Mouse (Mus musculus): ENCODE measurements around the gene Gm49320. TPM values are rescaled to one million over a fixed set of nuclear protein-coding genes. Genes with fewer than 3 reads are reported as not detected.
A peak's percentile ranks its signal among the peaks of the same experiment; 100 is the strongest.

The Gm49320 gene
- total and polyA plus RNA-seq, 3 experiments: 2.0 TPM; not detected in 2

- peaks cover 0 to 12% of the 10 kb centered on the region in 2 experiments; a peak in 2 of 4 replicates for H3K36me3 ChIP-seq (ENCODE audit: control insufficient read depth in 1 of 2, insufficient read depth in 2 of 2, low read length in 2 of 2)
- TF ChIP-seq USF1 (IDR thresholded peaks at IDR 0.05; ENCODE audit: low read depth, low read length) (no peak), CHD1 (IDR thresholded peaks at IDR 0.05; ENCODE audit: low read depth, low read length) (no peak), RCOR1 (IDR thresholded peaks at IDR 0.05; ENCODE audit: low read depth, low read length) (no peak), USF2 (IDR thresholded peaks at IDR 0.05; ENCODE audit: borderline replicate concordance in 1 of 2, insufficient read depth in 1 of 2, low read depth in 1 of 2, low read length in 2 of 2) (no peak), BHLHE40 (IDR thresholded peaks at IDR 0.05; ENCODE audit: borderline replicate concordance, low read depth, low read length) (no peak), TAL1 (IDR thresholded peaks at IDR 0.05; ENCODE audit: low read length) (no peak), ZC3H11A (IDR thresholded peaks at IDR 0.05; ENCODE audit: low read depth, low read length) (no peak), UBTF (IDR thresholded peaks at IDR 0.05; ENCODE audit: borderline replicate concordance, insufficient read depth, low read depth, low read length) (no peak), MEF2A (IDR thresholded peaks at IDR 0.05; ENCODE audit: extremely low read depth, insufficient replicate concordance, low read depth, low read length, poor library complexity, severe bottlenecking) (no peak), NELFE (IDR thresholded peaks at IDR 0.05; ENCODE audit: low read depth, low read length) (no peak), CHD2 (IDR thresholded peaks at IDR 0.05; ENCODE audit: low read length) (no peak), HCFC1 (IDR thresholded peaks at IDR 0.05; ENCODE audit: low read depth, low read length) (no peak), MAFK (IDR thresholded peaks at IDR 0.05; ENCODE audit: borderline replicate concordance, low read depth, low read length) (no peak), ZNF384 (IDR thresholded peaks at IDR 0.05; ENCODE audit: low read depth, low read length) (no peak), RAD21 (IDR thresholded peaks at IDR 0.05; ENCODE audit: low read depth, low read length) (no peak), TCF12 (IDR thresholded peaks at IDR 0.05; ENCODE audit: low read depth, low read length) (no peak), MXI1 (IDR thresholded peaks at IDR 0.05; ENCODE audit: low read depth, low read length) (no peak)
- no peak overlapping the region for H3K4me3 ChIP-seq (ENCODE audit: control insufficient read depth in 1 of 2, insufficient read depth in 1 of 2, low read depth in 2 of 2, low read length in 2 of 2)
- H3K4me1 ChIP-seq (ENCODE audit: control insufficient read depth in 1 of 2, insufficient read depth in 2 of 2, low read length in 2 of 2): peaks cover 8 to 20% of the 10 kb centered on the region in 2 experiments
- H3K79me2 ChIP-seq (ENCODE audit: control insufficient read depth, insufficient read depth, low read length, poor library complexity): no peaks in the 10 kb centered on the region
- no peak overlapping the region for H3K27ac ChIP-seq (ENCODE audit: control insufficient read depth, low read depth, low read length)
- no peak overlapping the region for H3K9ac ChIP-seq (ENCODE audit: control insufficient read depth, low read depth, low read length, poor library complexity, severe bottlenecking)
- H3K27me3 ChIP-seq (ENCODE audit: control insufficient read depth in 1 of 2, insufficient read depth in 2 of 2, low read length in 2 of 2): no peaks in the 10 kb centered on the region
- H3K9me3 ChIP-seq (replicated peaks; ENCODE audit: insufficient read depth, low read length): no peaks in the 10 kb centered on the region
- no peak for DNase-seq (ENCODE audit: low read depth, low spot score)
Measured at GRCm38 (mm10) chr8:4219617-4220016, 19.0 kb upstream of the Gm49320 start.

- Histone ChIP-seq H3K4me1 (ENCODE audit: control insufficient read depth in 1 of 2, insufficient read depth in 2 of 2, low read length in 2 of 2) (peaks cover 6 to 15% of the 10 kb centered on the region in 2 experiments), H3K4me3 (ENCODE audit: control insufficient read depth in 1 of 2, insufficient read depth in 1 of 2, low read depth in 2 of 2, low read length in 2 of 2) (no peak overlapping the region), H3K27me3 (ENCODE audit: control insufficient read depth in 1 of 2, insufficient read depth in 2 of 2, low read length in 2 of 2) (no peaks in the 10 kb centered on the region; a peak in 1 of 4 replicates), H3K27ac (ENCODE audit: control insufficient read depth, low read depth, low read length) (no peak overlapping the region), H3K9ac (ENCODE audit: control insufficient read depth, low read depth, low read length, poor library complexity, severe bottlenecking) (no peak overlapping the region), H3K79me2 (ENCODE audit: control insufficient read depth, insufficient read depth, low read length, poor library complexity) (no peaks in the 10 kb centered on the region), H3K36me3 (ENCODE audit: control insufficient read depth in 1 of 2, insufficient read depth in 2 of 2, low read length in 2 of 2) (peaks cover 0 to 12% of the 10 kb centered on the region in 2 experiments; a peak in 2 of 4 replicates), H3K9me3 (replicated peaks; ENCODE audit: insufficient read depth, low read length) (no peaks in the 10 kb centered on the region)
- peak; percentile 55 for DNase-seq (ENCODE audit: low read depth, low spot score)
- TF ChIP-seq KAT2A (conservative IDR thresholded peaks at IDR 0.05; ENCODE audit: low read depth, low read length) (no peak), MYC (IDR thresholded peaks at IDR 0.05; ENCODE audit: low read depth, low read length) (peak; percentile 54; the same call in 1 of the 2 replicates), MXI1 (IDR thresholded peaks at IDR 0.05; ENCODE audit: low read depth, low read length) (peak; percentile 50; the same call in 1 of the 2 replicates), CHD2 (IDR thresholded peaks at IDR 0.05; ENCODE audit: low read length) (no peak), SMC3 (IDR thresholded peaks at IDR 0.05; ENCODE audit: low read depth, low read length) (no peak), MAX (IDR thresholded peaks at IDR 0.05; ENCODE audit: low read length) (0 out of 2 replicates have a peak, but pooled peaks have one; percentile 24), ELF1 (IDR thresholded peaks at IDR 0.05; ENCODE audit: low read depth, low read length) (no peak), ZKSCAN1 (IDR thresholded peaks at IDR 0.05; ENCODE audit: low read depth, low read length) (no peak), RAD21 (IDR thresholded peaks at IDR 0.05; ENCODE audit: low read depth, low read length) (no peak), CTCF (IDR thresholded peaks at IDR 0.05 in 2 of 3, conservative IDR thresholded peaks at IDR 0.05 in 1 of 3; ENCODE audit: control insufficient read depth in 1 of 3, insufficient read depth in 1 of 3, low read depth in 2 of 3, low read length in 3 of 3, poor library complexity in 1 of 3, severe bottlenecking in 1 of 3) (no peak), BHLHE40 (IDR thresholded peaks at IDR 0.05; ENCODE audit: borderline replicate concordance, low read depth, low read length) (no peak), ZNF384 (IDR thresholded peaks at IDR 0.05; ENCODE audit: low read depth, low read length) (peak; percentile 46), POLR2AphosphoS2 (IDR thresholded peaks at IDR 0.05; ENCODE audit: low read length) (no peak), USF1 (IDR thresholded peaks at IDR 0.05; ENCODE audit: low read depth, low read length) (no peak), POLR2A (IDR thresholded peaks at IDR 0.05; ENCODE audit: control insufficient read depth in 1 of 2, insufficient read depth in 1 of 2, low read depth in 1 of 2, low read length in 2 of 2, poor library complexity in 1 of 2) (no peak), EP300 (IDR thresholded peaks at IDR 0.05; ENCODE audit: low read depth in 1 of 2, low read length in 2 of 2) (peak; percentile 10 to 32; a peak in 1 of 4 replicates), ETS1 (IDR thresholded peaks at IDR 0.05; ENCODE audit: low read depth, low read length) (no peak), SIN3A (IDR thresholded peaks at IDR 0.05; ENCODE audit: low read length) (0 out of 2 replicates have a peak, but pooled peaks have one; percentile 30), RCOR1 (IDR thresholded peaks at IDR 0.05; ENCODE audit: low read depth, low read length) (0 out of 2 replicates have a peak, but pooled peaks have one; percentile 20), GABPA (IDR thresholded peaks at IDR 0.05; ENCODE audit: low read depth, low read length) (no peak)
Measured at GRCm38 (mm10) chr8:4222059-4222458, 16.6 kb upstream of the Gm49320 start.
